Mouse (Mus musculus) lung, postnatal 4 days (tissue): ENCODE results near the gene Cd300ld3.

Experiments
- DNase-seq, 2 experiments: peaks; one replicate each; pipeline ENCODE4 v3.0.0; 2021

Cd300ld3 gene

GRCm38 (mm10) chr11:115048259-115048658 lies at the start of gene Cd300ld3:
Cd300ld3 (minus strand) TSS chr11:115048409.
- peak in 1 of 2 experiments; percentile 2 for DNase-seq

GRCm38 (mm10) chr11:115092140-115092539 lies 43.9 kb upstream of the Cd300ld3 start:
- DNase-seq = no peak

GRCm38 (mm10) chr11:115091362-115091901 lies 43.2 kb upstream of the Cd300ld3 start, which contains the start of gene Rab37:
Rab37 (plus strand) TSS chr11:115091431.
- peak in 1 of 2 experiments; percentile 31 for DNase-seq

- no peak for DNase-seq
Observed at GRCm38 (mm10) chr11:115089853-115090252, 41.6 kb upstream of the Cd300ld3 start.

- no peak for DNase-seq
Observed at GRCm38 (mm10) chr11:115086213-115086612, 38.0 kb upstream of the Cd300ld3 start.

GRCm38 (mm10) chr11:115085064-115085463 lies 36.9 kb upstream of the Cd300ld3 start:
- no peak for DNase-seq

GRCm38 (mm10) chr11:115084595-115084994 lies 36.4 kb upstream of the Cd300ld3 start:
- no peak for DNase-seq

- peak; percentile 44 to 78 for DNase-seq
Observed at GRCm38 (mm10) chr11:115083376-115084139, 35.3 kb upstream of the Cd300ld3 start.

- no peak for DNase-seq
Observed at GRCm38 (mm10) chr11:115082196-115082595, 34.0 kb upstream of the Cd300ld3 start.

GRCm38 (mm10) chr11:115081373-115081772 lies 33.2 kb upstream of the Cd300ld3 start:
- DNase-seq = no peak

- DNase-seq = peak; percentile 33 to 62
Observed at GRCm38 (mm10) chr11:115080886-115081285, 32.7 kb upstream of the Cd300ld3 start.

GRCm38 (mm10) chr11:115078680-115079079 lies 30.5 kb upstream of the Cd300ld3 start:
- DNase-seq = no peak

GRCm38 (mm10) chr11:115077436-115077835 lies 29.2 kb upstream of the Cd300ld3 start:
- DNase-seq = no peak

- DNase-seq = no peak
Observed at GRCm38 (mm10) chr11:115075859-115076258, 27.6 kb upstream of the Cd300ld3 start.

GRCm38 (mm10) chr11:115075407-115075806 lies 27.2 kb upstream of the Cd300ld3 start:
- no peak for DNase-seq

- no peak for DNase-seq
Observed at GRCm38 (mm10) chr11:115073002-115073401, 24.8 kb upstream of the Cd300ld3 start.

GRCm38 (mm10) chr11:115071631-115072294 lies 23.6 kb upstream of the Cd300ld3 start:
- peak; percentile 67 to 85 for DNase-seq

- DNase-seq = no peak
Observed at GRCm38 (mm10) chr11:115071015-115071551, 22.9 kb upstream of the Cd300ld3 start.

GRCm38 (mm10) chr11:115066768-115067167 lies 18.6 kb upstream of the Cd300ld3 start:
- DNase-seq = no peak

- DNase-seq = no peak
Observed at GRCm38 (mm10) chr11:115062077-115062476, 13.9 kb upstream of the Cd300ld3 start, which contains the start of gene Cd300e. Cd300e (minus strand) TSS chr11:115062177.

GRCm38 (mm10) chr11:115059797-115060196 lies 11.6 kb upstream of the Cd300ld3 start:
- no peak for DNase-seq

GRCm38 (mm10) chr11:115058701-115059100 lies 10.5 kb upstream of the Cd300ld3 start:
- no peak for DNase-seq

- no peak for DNase-seq
Observed at GRCm38 (mm10) chr11:115054537-115054936, 6.3 kb upstream of the Cd300ld3 start.
